Mouse (Mus musculus): Measurements from ENCODE around the gene Hist1h3e. TPM values are rescaled to one million over a fixed set of nuclear protein-coding genes. Genes with fewer than 3 reads are reported as not detected.
"Not testable (repeated sequence)": the region's sequence is repeated elsewhere in the genome, so short reads cannot be mapped to it uniquely, and the experiment has no call there.

Gene Hist1h3e
- polyA plus RNA-seq, 1 experiment = 14.3 TPM

- Histone ChIP-seq H3K9me3 (replicated peaks; ENCODE audit: control insufficient read depth, insufficient read depth, low read length, poor library complexity, severe bottlenecking) (no peaks in the 10 kb centered on the region), H3K9ac (ENCODE audit: low read depth, poor library complexity, severe bottlenecking) (peak within 1 kb of the TSS; percentile 84), H3K4me3 (ENCODE audit: low read depth, low read length) (peak within 1 kb of the TSS; percentile 88), H3K27ac (ENCODE audit: insufficient read depth, low read length) (peak within 1 kb of the TSS; percentile 75), H3K36me3 (ENCODE audit: control insufficient read depth, insufficient read depth, low read length, poor library complexity, severe bottlenecking) (no peaks in the 10 kb centered on the region), H3K4me1 (ENCODE audit: control insufficient read depth, insufficient read depth, low read length) (peaks cover under 1% of the 10 kb centered on the region), H3K27me3 (ENCODE audit: control insufficient read depth, insufficient read depth, low read length, poor library complexity, severe bottlenecking) (no peaks in the 10 kb centered on the region)
- TF ChIP-seq POLR2A (IDR thresholded peaks at IDR 0.05; ENCODE audit: insufficient read depth, low read length) (peak; percentile 86), EP300 (IDR thresholded peaks at IDR 0.05; ENCODE audit: insufficient read depth, low read depth, low read length) (0 out of 2 replicates have a peak, but pooled peaks have one; percentile 6), CTCF (IDR thresholded peaks at IDR 0.05; ENCODE audit: low read depth, low read length) (no peak)
These were observed 18.0 kb downstream of the Hist1h3e start, which contains the start of gene Hist1h3f for GRCm38 (mm10) chr13:23543965-23544786. Hist1h3f (plus strand) TSS chr13:23544052.

DNA sequence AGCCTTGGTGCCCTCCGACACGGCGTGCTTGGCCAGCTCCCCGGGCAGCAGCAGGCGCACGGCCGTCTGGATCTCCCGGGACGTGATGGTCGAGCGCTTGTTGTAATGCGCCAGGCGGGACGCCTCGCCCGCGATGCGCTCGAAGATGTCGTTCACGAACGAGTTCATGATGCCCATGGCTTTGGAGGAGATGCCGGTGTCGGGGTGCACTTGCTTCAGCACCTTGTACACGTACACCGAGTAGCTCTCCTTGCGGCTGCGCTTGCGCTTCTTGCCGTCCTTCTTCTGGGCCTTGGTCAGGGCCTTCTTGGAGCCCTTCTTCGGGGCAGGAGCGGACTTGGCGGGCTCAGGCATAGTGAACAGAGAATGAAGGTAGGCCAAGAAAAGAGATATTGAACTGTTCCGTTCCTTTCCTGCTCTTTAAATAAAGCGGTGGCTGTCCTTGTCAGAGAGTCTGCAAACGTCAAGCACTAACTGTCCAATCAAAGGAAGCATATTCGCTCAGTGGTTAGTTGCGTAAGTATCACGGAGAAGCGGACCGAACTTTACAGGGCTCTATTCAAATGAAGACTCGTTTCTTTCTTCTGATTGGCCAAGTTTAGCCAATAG, 19.1 kb downstream of the Hist1h3e start, which contains the start of gene Hist1h2bh:
Hist1h2bh (minus strand) TSS at position 394 of the 609 bp plus-strand sequence.
- not testable (repeated sequence) for H3K4me1 ChIP-seq (ENCODE audit: control insufficient read depth, insufficient read depth, low read length); H3K9me3 ChIP-seq (replicated peaks; ENCODE audit: control insufficient read depth, insufficient read depth, low read length, poor library complexity, severe bottlenecking); H3K27me3 ChIP-seq (ENCODE audit: control insufficient read depth, insufficient read depth, low read length, poor library complexity, severe bottlenecking); H3K36me3 ChIP-seq (ENCODE audit: control insufficient read depth, insufficient read depth, low read length, poor library complexity, severe bottlenecking)
- peak; percentile 75 for TF ChIP-seq POLR2A (IDR thresholded peaks at IDR 0.05; ENCODE audit: insufficient read depth, low read length)
- Histone ChIP-seq H3K9ac (ENCODE audit: low read depth, poor library complexity, severe bottlenecking) (peak within 1 kb of the TSS; percentile 84), H3K27ac (ENCODE audit: insufficient read depth, low read length) (peak within 1 kb of the TSS; percentile 75), H3K4me3 (ENCODE audit: low read depth, low read length) (peak within 1 kb of the TSS; percentile 88)

GRCm38 (mm10) chr13:23542225-23542980, 19.8 kb downstream of the Hist1h3e start:
- peak overlapping the region; percentile 75 for H3K27ac ChIP-seq (ENCODE audit: insufficient read depth, low read length)
- H3K9me3 ChIP-seq (replicated peaks; ENCODE audit: control insufficient read depth, insufficient read depth, low read length, poor library complexity, severe bottlenecking); H3K36me3 ChIP-seq (ENCODE audit: control insufficient read depth, insufficient read depth, low read length, poor library complexity, severe bottlenecking); H3K27me3 ChIP-seq (ENCODE audit: control insufficient read depth, insufficient read depth, low read length, poor library complexity, severe bottlenecking); H3K4me1 ChIP-seq (ENCODE audit: control insufficient read depth, insufficient read depth, low read length): not testable (repeated sequence)
- peak overlapping the region; percentile 88 for H3K4me3 ChIP-seq (ENCODE audit: low read depth, low read length)
- peak overlapping the region; percentile 69 for H3K9ac ChIP-seq (ENCODE audit: low read depth, poor library complexity, severe bottlenecking)

- H3K27ac ChIP-seq (ENCODE audit: insufficient read depth, low read length) = no peak overlapping the region
- H3K36me3 ChIP-seq (ENCODE audit: control insufficient read depth, insufficient read depth, low read length, poor library complexity, severe bottlenecking) = no peaks in the 10 kb centered on the region
- no peaks in the 10 kb centered on the region for H3K27me3 ChIP-seq (ENCODE audit: control insufficient read depth, insufficient read depth, low read length, poor library complexity, severe bottlenecking)
- no peak overlapping the region for H3K9ac ChIP-seq (ENCODE audit: low read depth, poor library complexity, severe bottlenecking)
- no peak overlapping the region for H3K4me3 ChIP-seq (ENCODE audit: low read depth, low read length)
- peaks cover 1% of the 10 kb centered on the region for H3K4me1 ChIP-seq (ENCODE audit: control insufficient read depth, insufficient read depth, low read length)
- no peak for TF ChIP-seq CTCF (IDR thresholded peaks at IDR 0.05; ENCODE audit: low read depth, low read length)
- no peaks in the 10 kb centered on the region for H3K9me3 ChIP-seq (replicated peaks; ENCODE audit: control insufficient read depth, insufficient read depth, low read length, poor library complexity, severe bottlenecking)
These were observed 20.7 kb downstream of the Hist1h3e start for GRCm38 (mm10) chr13:23541497-23541896.

GRCm38 (mm10) chr13:23539821-23540220, 22.3 kb downstream of the Hist1h3e start:
- not testable (repeated sequence) for H3K27ac ChIP-seq (ENCODE audit: insufficient read depth, low read length); H3K9me3 ChIP-seq (replicated peaks; ENCODE audit: control insufficient read depth, insufficient read depth, low read length, poor library complexity, severe bottlenecking); H3K4me1 ChIP-seq (ENCODE audit: control insufficient read depth, insufficient read depth, low read length); H3K4me3 ChIP-seq (ENCODE audit: low read depth, low read length); H3K36me3 ChIP-seq (ENCODE audit: control insufficient read depth, insufficient read depth, low read length, poor library complexity, severe bottlenecking); H3K9ac ChIP-seq (ENCODE audit: low read depth, poor library complexity, severe bottlenecking); H3K27me3 ChIP-seq (ENCODE audit: control insufficient read depth, insufficient read depth, low read length, poor library complexity, severe bottlenecking)

DNA sequence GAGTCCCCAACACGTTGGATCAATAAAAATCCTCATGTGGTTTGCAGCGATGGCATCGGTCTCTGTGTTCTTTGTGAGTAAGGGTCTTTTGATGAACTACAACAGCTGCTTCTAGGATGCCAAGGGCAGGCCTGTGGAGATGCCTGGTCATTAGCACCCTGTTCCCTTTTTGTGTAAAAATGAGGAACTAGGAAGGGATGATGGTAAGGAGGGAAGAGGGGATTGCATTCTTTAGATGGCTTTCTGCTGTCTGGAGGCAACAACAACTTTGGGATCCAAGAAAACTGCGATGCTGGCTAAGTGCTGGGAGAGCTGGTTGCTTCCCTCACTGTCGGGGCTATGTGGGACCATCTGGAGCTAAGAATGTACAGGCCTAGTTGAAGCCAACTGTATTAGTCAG, 23.9 kb downstream of the Hist1h3e start:
- no peak overlapping the region for H3K27ac ChIP-seq (ENCODE audit: insufficient read depth, low read length)
- H3K9ac ChIP-seq (ENCODE audit: low read depth, poor library complexity, severe bottlenecking) = no peak overlapping the region
- H3K4me1 ChIP-seq (ENCODE audit: control insufficient read depth, insufficient read depth, low read length) = peaks cover 1% of the 10 kb centered on the region
- H3K4me3 ChIP-seq (ENCODE audit: low read depth, low read length) = no peak overlapping the region
- no peaks in the 10 kb centered on the region for H3K9me3 ChIP-seq (replicated peaks; ENCODE audit: control insufficient read depth, insufficient read depth, low read length, poor library complexity, severe bottlenecking)
- no peaks in the 10 kb centered on the region for H3K36me3 ChIP-seq (ENCODE audit: control insufficient read depth, insufficient read depth, low read length, poor library complexity, severe bottlenecking)
- TF ChIP-seq EP300 (IDR thresholded peaks at IDR 0.05; ENCODE audit: insufficient read depth, low read depth, low read length) (no peak), POLR2A (IDR thresholded peaks at IDR 0.05; ENCODE audit: insufficient read depth, low read length) (no peak), CTCF (IDR thresholded peaks at IDR 0.05; ENCODE audit: low read depth, low read length) (no peak)
- no peaks in the 10 kb centered on the region for H3K27me3 ChIP-seq (ENCODE audit: control insufficient read depth, insufficient read depth, low read length, poor library complexity, severe bottlenecking)

Data from ES-Bruce4 (cell line).